Mouse (Mus musculus) forebrain, embryonic 12.5 days (tissue): ENCODE measurements around the gene Capn13. TPM values are rescaled to one million over a fixed set of nuclear protein-coding genes. Genes with fewer than 3 reads are reported as not detected.

Source experiments
- ATAC-seq: fragments of 200-750 bp; cut with Nextera tagmentation; 2 replicates; pipeline ENCODE4 v1.8.0; 2017; ENCODE audit warnings: moderate TSS enrichment; ENCODE audit not compliant: low FRiP score
- H3K27ac ChIP-seq: fragments of 300-500 bp; sonication (generic); 2 replicates; pipeline ENCODE4 v1.5.1; 2016; ENCODE audit warnings: mild to moderate bottlenecking
- H3K27me3 ChIP-seq: fragments of 300-500 bp; sonication (generic); 2 replicates; pipeline ENCODE4 v1.6.1; 2016; ENCODE audit warnings: mild to moderate bottlenecking
- H3K36me3 ChIP-seq: fragments of 300-500 bp; sonication (generic); replicated peaks from 2 replicates; pipeline ENCODE4 v1.6.1; 2016; ENCODE audit warnings: mild to moderate bottlenecking
- H3K4me1 ChIP-seq: fragments of 300-500 bp; sonication (generic); 2 replicates; pipeline ENCODE4 v1.6.1; 2016
- H3K4me2 ChIP-seq: fragments of 300-500 bp; sonication (generic); 2 replicates; pipeline ENCODE4 v1.6.1; 2016; ENCODE audit warnings: mild to moderate bottlenecking, moderate library complexity
- H3K4me3 ChIP-seq: fragments of 300-500 bp; sonication (generic); replicated peaks from 2 replicates; pipeline ENCODE4 v1.5.1; 2016; ENCODE audit warnings: mild to moderate bottlenecking
- H3K9ac ChIP-seq: fragments of 300-500 bp; sonication (generic); 2 replicates; pipeline ENCODE4 v1.6.1; 2016; ENCODE audit warnings: mild to moderate bottlenecking
- H3K9me3 ChIP-seq: fragments of 300-500 bp; sonication (generic); 2 replicates; pipeline ENCODE4 v1.6.1; 2016
- WGBS: fragments of 180-500 bp; shearing (Covaris S2); methylation state at CpG from one replicate; pipeline ENCODE4 v1.1.7; 2016; 5-methylcytosine and 5-hydroxymethylcytosine counted together
- polyA plus RNA-seq: library from polyadenylated mRNA; unstranded; fragments of >200 nt; fragmentation: Nextera tagmentation; extraction: Ambion mirVana; gene quantifications from 2 replicates; pipeline ENCODE4 v1.2.1, GENCODE M21; 2016

The Capn13 gene
- not detected in 2 replicates for polyA plus RNA-seq

DNA sequence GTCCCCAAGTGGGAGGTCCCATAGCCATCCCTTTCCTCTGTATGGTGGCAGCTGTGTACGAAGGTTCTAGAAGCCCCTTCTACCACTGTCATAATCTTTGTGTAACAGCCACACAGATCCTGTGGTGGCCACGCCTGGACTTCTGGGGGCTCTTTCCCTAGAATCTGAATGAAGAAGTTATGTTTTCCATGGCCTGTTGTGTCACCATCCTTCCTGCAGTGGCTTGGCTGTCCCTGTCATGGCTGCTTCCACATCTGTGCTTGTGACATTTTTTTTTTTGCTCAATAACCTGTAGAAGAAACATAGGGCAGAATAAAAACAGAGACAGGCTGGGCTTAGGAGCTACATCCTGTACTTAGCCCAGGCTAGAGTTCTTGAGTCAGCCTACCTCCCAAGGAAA is at the start of gene Capn13:
Gene Capn13, minus strand, starts transcription at position 5 of the 400 bp plus-strand sequence.
- no peak within 1 kb of the TSS for H3K9ac ChIP-seq
- no peaks in the 10 kb centered on the region for H3K4me1 ChIP-seq
- no peaks in the 10 kb centered on the region for H3K9me3 ChIP-seq
- H3K4me3 ChIP-seq, result no peak within 1 kb of the TSS
- ATAC-seq, result no peak
- H3K27ac ChIP-seq, result no peak within 1 kb of the TSS
- H3K36me3 ChIP-seq, result no peaks in the 10 kb centered on the region
- H3K4me2 ChIP-seq, result no peak within 1 kb of the TSS
- no peaks in the 10 kb centered on the region for H3K27me3 ChIP-seq
- 94% methylated on average over 2 of the region's 2 CpGs for WGBS

DNA sequence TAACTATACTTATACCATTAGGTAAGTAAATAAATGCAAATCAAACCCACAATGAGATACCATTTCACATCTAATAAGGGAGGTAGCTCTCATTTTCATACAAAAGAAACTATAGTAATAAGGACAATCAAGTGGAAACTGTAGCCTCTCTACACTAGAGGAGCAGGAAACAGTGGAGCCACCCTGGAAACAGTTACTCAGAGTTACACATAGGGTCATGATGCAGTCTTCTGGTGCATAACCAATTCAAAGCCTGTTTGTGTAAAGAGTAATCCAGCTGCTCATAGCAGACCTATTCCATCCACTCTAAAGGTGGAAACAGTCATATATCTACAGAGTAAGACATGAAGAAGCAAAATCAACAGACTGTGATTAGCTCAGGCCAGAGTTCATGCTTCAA is 48.4 kb upstream of the Capn13 start:
- no peaks in the 10 kb centered on the region for H3K36me3 ChIP-seq
- H3K4me2 ChIP-seq, result no peak overlapping the region
- no peaks in the 10 kb centered on the region for H3K9me3 ChIP-seq
- no peaks in the 10 kb centered on the region for H3K4me1 ChIP-seq
- H3K27ac ChIP-seq, result no peak overlapping the region
- no peak overlapping the region for H3K9ac ChIP-seq
- no peak overlapping the region for H3K4me3 ChIP-seq
- H3K27me3 ChIP-seq, result no peaks in the 10 kb centered on the region
- no peak for ATAC-seq

DNA sequence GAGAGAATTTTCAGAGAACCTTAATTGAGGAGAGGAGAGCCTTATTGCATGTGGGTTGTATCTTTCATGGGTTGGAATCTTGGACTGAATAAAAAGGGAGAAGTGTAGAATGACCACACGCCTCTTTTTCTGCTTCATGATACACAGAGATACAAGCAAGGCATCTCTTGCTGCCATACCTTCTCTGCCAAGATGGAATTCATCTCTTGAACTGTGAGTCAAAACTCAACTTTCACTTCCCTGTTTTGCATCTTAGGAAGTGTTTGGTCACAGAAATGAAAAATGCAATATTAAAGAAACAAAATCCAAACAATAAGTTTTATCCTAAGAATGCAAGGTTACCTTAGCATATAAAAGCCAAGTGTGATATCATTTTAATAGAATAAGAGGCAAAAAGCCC is 40.1 kb upstream of the Capn13 start:
- Histone ChIP-seq H3K27me3 (no peaks in the 10 kb centered on the region), H3K4me2 (no peak overlapping the region), H3K4me3 (no peak overlapping the region), H3K4me1 (no peaks in the 10 kb centered on the region), H3K9me3 (no peaks in the 10 kb centered on the region), H3K27ac (no peak overlapping the region), H3K36me3 (no peaks in the 10 kb centered on the region), H3K9ac (no peak overlapping the region)
- ATAC-seq, result no peak
- WGBS, result 67% methylated on average over 1 of the region's 1 CpGs

DNA sequence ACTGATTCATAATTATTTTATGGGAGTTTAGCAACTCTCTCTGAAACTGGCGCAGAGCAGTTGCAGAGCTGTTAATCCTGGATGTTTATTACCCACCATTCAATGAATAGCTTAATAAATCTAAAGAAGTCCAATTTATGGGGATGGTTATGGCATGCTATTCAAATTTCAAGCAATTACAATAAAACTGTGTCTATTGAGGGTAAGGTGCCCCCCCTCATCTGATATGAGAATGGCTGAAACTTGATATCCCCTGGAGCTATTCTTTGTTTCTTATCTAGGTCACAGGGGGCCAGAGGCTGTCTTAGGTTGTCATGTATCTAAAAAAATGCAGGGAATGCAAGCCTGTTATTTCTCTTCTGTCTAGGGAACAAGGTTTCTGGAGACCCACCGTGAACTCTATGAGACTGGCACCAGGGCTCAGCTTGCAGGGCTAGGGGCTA is 31.9 kb upstream of the Capn13 start:
- Histone ChIP-seq H3K27me3 (no peaks in the 10 kb centered on the region), H3K9me3 (no peaks in the 10 kb centered on the region), H3K27ac (no peak overlapping the region), H3K4me1 (no peaks in the 10 kb centered on the region), H3K36me3 (no peaks in the 10 kb centered on the region), H3K9ac (no peak overlapping the region), H3K4me2 (no peak overlapping the region), H3K4me3 (no peak overlapping the region)
- ATAC-seq, result no peak
- 69% methylated on average over 2 of the region's 2 CpGs for WGBS

DNA sequence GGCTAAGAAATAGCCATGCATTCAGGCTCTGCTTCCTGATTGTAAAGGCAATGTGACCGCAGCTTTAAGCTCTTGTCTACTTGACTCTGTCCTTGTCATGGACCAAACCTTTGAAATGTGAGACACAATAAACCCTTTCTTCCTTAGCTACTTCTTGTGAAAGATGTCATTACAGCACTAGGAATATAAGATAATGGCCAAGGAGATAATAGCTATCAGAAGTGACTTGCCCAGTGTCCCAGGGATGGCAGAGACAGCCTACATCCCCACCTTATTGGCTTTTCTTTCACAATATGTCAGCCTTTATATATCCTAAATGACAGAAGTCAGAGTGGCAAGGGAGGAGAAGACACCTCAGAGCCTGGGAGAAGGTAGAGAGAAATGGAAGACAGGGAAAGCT is 31.4 kb upstream of the Capn13 start:
- Histone ChIP-seq H3K27me3 (no peaks in the 10 kb centered on the region), H3K4me1 (no peaks in the 10 kb centered on the region), H3K9me3 (no peaks in the 10 kb centered on the region), H3K4me2 (no peak overlapping the region), H3K36me3 (no peaks in the 10 kb centered on the region), H3K9ac (no peak overlapping the region), H3K4me3 (no peak overlapping the region), H3K27ac (no peak overlapping the region)
- ATAC-seq, result no peak
- WGBS, result 89% methylated on average over 1 of the region's 1 CpGs

DNA sequence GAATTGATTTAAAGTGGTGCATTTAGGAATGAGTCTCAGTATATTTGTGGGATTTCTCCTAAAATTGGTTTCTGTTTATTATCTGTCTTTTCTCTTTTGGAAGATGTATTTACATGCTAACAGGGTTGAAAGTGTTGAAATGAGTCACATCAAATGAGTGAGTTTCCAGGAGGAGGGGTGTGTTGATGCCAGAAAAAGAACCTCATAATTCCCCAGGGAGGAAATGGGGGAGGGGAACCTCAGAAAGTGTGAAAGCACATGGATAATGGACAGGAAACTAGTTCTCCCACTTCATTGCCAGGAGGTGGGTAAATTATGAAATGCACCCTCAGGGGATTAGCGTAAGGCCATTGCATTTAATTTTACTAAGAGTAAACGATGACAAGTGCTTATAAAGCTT is 16.7 kb upstream of the Capn13 start:
- Histone ChIP-seq H3K4me2 (no peak overlapping the region), H3K27ac (no peak overlapping the region), H3K4me1 (peaks cover 6% of the 10 kb centered on the region), H3K9me3 (no peaks in the 10 kb centered on the region), H3K27me3 (no peaks in the 10 kb centered on the region), H3K4me3 (no peak overlapping the region), H3K9ac (no peak overlapping the region), H3K36me3 (no peaks in the 10 kb centered on the region)
- ATAC-seq, result peak; percentile 30; the same call in 1 of the 2 replicates
- 11% methylated on average over 2 of the region's 2 CpGs for WGBS

DNA sequence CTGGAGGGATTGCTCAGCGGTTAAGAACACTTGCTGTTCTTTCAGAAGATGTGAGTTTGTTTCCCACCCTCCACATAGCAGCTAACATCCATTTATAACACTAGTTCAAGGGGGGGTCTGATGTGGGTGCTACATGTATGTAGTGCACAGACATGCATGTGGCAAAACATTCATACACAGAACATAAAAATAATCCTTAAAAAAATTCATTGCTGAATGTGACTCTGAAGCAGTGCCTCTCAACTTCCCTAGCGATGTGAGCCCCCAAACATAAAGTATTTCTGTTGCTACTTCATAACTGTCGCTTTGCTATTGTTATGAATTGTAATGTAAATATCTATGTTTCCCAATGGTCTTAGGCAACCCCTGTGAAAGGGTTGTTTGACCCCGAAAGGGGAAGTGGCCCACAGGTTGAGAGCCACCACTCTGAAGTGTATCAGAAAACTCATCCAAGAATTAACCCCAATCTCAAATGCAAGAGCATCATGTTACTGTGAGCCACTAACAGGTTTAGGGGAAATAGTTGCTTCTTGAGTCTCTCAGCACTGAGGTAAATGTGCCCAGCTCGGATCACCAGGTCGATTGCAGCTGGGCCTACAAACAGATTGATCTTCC is 15.6 kb upstream of the Capn13 start:
- no peak for ATAC-seq
- 58% methylated on average over 6 of the region's 6 CpGs for WGBS

DNA sequence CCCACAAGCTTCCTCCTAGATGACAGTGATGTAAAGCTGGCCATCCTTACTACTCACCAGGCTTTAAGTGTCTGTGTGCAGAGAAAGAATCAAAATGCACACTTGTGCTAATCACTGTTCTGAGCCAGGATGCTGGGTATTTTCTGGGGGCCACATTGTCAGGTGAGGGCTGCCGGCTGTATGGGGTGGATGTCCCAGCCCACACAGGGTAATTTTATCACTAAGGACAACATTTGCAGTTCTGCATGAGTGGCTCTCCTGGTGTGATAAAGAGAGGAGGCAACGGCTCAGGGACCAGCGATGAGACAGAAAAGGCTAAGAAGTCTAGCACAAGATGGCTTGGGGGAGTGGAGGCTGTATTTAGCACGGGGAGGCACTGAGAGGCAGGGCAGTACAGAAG is 11.2 kb upstream of the Capn13 start:
- Histone ChIP-seq H3K9me3 (no peaks in the 10 kb centered on the region), H3K27ac (no peak overlapping the region), H3K9ac (no peak overlapping the region), H3K36me3 (no peaks in the 10 kb centered on the region), H3K4me3 (no peak overlapping the region), H3K27me3 (no peaks in the 10 kb centered on the region), H3K4me2 (no peak overlapping the region), H3K4me1 (no peaks in the 10 kb centered on the region)
- ATAC-seq, result no peak
- 70% methylated on average over 4 of the region's 4 CpGs for WGBS

More for the DNA sequence above, 15.6 kb upstream of the Capn13 start:
- no peak overlapping the region for H3K9ac ChIP-seq
- no peaks in the 10 kb centered on the region for H3K27me3 ChIP-seq
- no peak overlapping the region for H3K4me2 ChIP-seq
- peaks cover 6% of the 10 kb centered on the region for H3K4me1 ChIP-seq
- H3K9me3 ChIP-seq, result no peaks in the 10 kb centered on the region
- H3K27ac ChIP-seq, result no peak overlapping the region
- H3K4me3 ChIP-seq, result no peak overlapping the region
- H3K36me3 ChIP-seq, result no peaks in the 10 kb centered on the region

DNA sequence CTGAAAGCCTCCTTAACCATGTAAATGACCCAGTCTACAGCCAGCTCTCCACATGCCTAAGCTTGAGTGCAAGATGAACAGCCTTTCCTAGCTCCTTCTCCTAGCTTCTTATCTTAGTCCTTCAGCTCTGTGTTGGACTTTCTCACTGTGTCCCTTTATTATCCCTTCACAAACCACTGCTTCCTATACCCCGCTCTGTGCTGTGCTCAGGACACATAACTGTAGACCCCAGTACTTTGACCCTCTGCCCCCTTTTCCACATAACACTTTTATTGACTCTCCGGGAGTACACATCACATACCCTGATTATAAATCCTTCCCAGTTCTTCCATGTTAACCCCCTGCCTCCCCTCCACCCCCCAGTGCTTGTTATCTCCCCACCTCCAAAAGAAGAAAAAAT is 606 bp upstream of the Capn13 start:
- 85% methylated on average over 2 of the region's 2 CpGs for WGBS
- no peak overlapping the region for H3K9ac ChIP-seq
- H3K9me3 ChIP-seq, result no peaks in the 10 kb centered on the region
- H3K36me3 ChIP-seq, result no peaks in the 10 kb centered on the region
- no peak overlapping the region for H3K4me2 ChIP-seq
- no peak overlapping the region for H3K27ac ChIP-seq
- no peak for ATAC-seq
- no peak overlapping the region for H3K4me3 ChIP-seq
- H3K27me3 ChIP-seq, result no peaks in the 10 kb centered on the region
- H3K4me1 ChIP-seq, result no peaks in the 10 kb centered on the region

DNA sequence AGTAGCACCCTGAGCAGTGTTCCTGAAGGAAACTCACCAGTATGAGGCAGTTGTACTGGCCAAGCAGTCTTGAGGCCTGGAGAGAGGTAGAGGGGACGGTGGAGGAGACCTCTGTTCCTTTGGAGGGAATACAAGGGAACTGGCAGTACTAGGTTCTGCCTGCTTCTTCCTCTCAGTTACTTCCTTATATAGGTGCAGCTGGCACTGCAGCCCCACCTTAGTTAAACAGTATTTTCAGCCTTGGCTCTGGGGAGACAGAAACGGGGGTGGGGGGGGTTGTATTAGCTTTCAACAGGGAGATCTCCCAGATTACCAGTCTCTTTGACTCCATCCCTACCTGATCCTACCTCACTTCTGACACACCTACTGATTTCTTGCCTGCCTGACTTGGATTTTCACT is 1.5 kb downstream of the Capn13 start:
- Histone ChIP-seq H3K4me2 (no peak overlapping the region), H3K4me3 (no peak overlapping the region), H3K27ac (no peak overlapping the region), H3K36me3 (no peaks in the 10 kb centered on the region), H3K9me3 (no peaks in the 10 kb centered on the region), H3K27me3 (no peaks in the 10 kb centered on the region), H3K4me1 (no peaks in the 10 kb centered on the region), H3K9ac (no peak overlapping the region)
- no peak for ATAC-seq
- WGBS, result 62% methylated on average over 2 of the region's 2 CpGs

DNA sequence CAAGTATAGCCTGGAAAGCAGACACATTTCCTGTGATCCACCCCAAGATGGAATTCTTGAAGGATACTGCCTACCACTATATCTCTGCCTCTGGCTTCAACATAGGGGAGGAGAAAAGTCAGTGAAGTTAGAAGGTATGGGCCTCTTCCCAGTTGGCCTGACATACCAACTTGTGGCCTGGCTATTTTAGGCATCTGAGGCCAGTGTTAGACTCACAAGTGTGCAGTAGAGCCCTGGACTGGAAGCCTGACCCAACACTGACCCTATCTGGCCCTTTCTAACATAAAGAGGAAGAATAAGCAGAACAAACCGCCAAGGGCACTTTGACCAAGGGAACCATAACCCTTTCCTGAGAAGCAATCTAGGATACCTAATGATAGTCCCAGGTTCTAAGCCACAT is 7.3 kb downstream of the Capn13 start:
- Histone ChIP-seq H3K4me1 (no peaks in the 10 kb centered on the region), H3K4me3 (no peak overlapping the region), H3K4me2 (no peak overlapping the region), H3K36me3 (no peaks in the 10 kb centered on the region), H3K27me3 (no peaks in the 10 kb centered on the region), H3K9ac (no peak overlapping the region), H3K27ac (no peak overlapping the region), H3K9me3 (no peaks in the 10 kb centered on the region)
- no peak for ATAC-seq
- WGBS, result 88% methylated on average over 1 of the region's 1 CpGs

DNA sequence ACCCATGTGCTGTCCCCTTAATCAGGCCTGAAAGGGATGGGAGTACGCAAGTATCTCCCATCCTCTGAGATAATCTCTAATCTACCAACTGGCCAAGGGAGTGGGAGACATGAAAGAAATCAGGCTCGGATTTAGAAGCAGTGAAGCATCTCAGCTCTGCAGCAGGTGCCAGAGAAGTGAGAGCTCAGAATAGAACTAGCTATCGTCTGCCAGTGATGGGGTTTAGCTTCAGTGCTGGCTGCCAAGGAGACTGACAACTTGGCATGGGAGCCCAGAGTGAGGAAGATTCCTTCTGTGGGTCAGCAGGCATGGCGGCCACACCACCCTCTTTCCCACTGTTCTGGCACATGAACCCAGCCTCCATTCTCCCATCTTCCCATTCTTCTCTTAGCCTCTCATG is 8.9 kb downstream of the Capn13 start:
- H3K4me1 ChIP-seq, result no peaks in the 10 kb centered on the region
- no peak overlapping the region for H3K9ac ChIP-seq
- no peak overlapping the region for H3K4me3 ChIP-seq
- 69% methylated on average over 4 of the region's 4 CpGs for WGBS
- no peak for ATAC-seq
- no peaks in the 10 kb centered on the region for H3K9me3 ChIP-seq
- H3K27me3 ChIP-seq, result no peaks in the 10 kb centered on the region
- H3K27ac ChIP-seq, result no peak overlapping the region
- no peaks in the 10 kb centered on the region for H3K36me3 ChIP-seq
- no peak overlapping the region for H3K4me2 ChIP-seq

DNA sequence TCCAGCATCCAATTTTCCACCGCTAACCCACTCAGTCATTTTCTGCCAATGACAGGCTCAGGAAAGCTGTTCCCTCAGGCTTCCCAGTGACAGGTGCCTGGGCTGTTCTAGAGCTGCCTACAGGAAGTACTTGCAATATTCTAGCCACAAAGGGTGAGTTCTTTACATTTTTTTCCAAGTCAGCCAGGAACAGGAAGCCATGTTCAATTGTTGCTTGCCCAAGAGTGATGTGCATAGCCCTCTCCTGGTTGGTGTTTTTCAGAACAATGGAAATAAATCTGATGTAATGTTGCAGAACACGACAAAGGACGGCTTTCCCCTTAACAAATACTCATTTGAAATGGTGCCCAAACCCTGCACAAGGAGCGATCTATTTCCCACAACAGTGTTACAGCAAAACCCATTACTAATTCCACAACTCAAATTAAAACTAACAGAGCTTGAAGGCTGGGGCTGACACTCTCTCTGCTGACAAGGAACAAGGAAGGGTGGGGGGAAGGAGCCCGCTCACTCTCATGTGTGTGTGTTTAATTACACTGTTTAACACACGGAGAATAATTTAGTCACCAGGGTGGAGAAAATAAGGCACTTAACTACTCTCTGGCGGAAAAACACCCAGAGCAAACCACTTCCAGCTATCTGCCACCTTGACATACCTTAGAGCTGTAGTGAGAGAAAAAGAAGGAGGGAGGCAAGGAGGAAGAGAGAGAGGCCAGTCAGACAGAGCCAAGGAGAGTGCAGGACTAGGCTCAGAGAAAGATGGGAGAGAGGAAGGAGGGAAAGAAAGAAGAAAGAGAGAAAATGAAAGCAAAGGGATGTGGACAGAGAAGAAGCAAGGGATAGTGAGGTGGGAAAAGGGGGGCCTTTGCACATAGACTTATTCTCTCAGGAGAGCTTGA is 10.2 kb downstream of the Capn13 start:
- ATAC-seq, result 0 out of 2 replicates have a peak, but pooled peaks have one; percentile 30
- Histone ChIP-seq H3K27me3 (no peaks in the 10 kb centered on the region), H3K4me3 (no peak overlapping the region), H3K27ac (no peak overlapping the region), H3K4me1 (no peaks in the 10 kb centered on the region), H3K9me3 (no peaks in the 10 kb centered on the region), H3K9ac (no peak overlapping the region), H3K36me3 (no peaks in the 10 kb centered on the region), H3K4me2 (no peak overlapping the region)
- WGBS, result 69% methylated on average over 7 of the region's 7 CpGs
